Mouse (Mus musculus): ENCODE measurements around the gene Dyrk4.
A peak's percentile ranks its signal among the peaks of the same experiment; 100 is the strongest.

The Dyrk4 gene

DNA sequence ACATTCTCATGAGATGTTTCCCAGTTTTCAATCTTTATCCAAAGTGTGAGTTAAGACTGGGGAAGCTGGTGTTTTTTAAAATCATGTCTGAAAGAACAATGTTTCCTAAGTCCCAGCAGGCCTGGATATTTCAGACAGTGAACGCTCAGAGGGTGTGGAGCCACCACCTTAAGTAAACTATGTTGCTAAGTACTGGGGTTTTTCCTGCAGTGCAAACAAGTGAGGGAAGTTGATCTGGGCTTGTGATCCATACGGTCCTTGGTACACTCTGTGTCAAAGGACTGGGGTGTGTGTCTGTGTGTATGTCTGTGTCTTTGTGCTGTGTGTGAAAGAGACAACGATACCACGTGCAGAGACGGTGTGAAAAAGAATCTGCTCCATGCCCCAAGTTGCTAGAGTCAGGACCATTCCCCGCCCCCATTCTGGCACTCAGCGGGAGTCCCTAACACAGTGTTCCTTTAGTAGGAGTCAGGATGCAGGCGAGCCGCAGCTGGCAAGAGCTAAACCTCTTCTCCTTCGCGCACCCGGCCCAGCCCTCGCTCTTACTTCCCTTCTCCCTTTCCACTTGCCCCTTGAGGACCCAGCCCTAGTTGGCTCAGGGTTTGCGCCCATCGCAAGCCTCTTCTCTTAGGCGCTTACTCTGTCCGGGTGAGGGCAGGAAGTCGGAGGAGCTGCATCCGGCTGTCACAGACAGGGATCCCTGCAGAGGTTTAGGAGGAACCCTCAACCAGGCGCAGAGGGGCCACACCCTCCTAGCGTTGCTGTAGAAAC, at the start of gene Dyrk4:
Dyrk4 (minus strand) TSS at position 729 of the 771 bp plus-strand sequence.
- DNase-seq = peak; percentile 40

DNA sequence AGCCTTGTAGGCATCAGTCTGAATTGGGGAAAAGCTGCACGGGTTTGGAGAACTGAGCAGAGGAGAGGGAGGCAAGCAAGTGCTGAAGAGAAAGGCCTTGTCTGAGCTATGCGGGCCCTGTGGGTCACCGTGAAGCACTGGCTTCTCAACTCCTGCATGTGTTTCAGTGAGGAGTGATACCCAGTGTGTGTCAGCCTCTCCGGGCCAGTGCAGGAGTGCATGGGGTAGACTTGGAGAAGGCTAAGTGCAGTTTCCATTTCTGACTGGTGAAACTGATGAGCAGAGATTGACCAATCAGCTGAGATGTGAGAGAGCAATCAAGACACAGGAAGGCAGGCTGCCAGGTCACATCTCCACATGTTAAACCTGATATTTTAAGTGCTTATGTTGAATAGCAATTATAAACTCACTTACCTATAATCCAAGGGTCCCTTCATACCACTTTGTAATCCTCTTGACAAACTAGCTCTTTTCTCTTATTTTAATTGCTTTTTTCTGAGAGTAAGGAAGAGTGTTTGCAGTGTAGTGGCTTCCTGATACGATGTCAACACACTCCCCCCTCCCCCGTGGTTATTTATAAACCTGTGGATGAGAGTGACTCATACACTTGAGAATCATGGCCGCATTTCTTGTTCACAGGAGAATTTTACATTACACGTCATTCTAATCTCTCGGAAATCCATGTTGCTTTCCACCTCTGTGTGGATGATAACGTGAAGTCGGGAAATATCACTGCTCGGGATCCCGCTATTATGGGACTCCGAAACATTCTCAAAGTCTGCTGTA, 44.8 kb upstream of the Dyrk4 start:
- no peak for DNase-seq

DNA sequence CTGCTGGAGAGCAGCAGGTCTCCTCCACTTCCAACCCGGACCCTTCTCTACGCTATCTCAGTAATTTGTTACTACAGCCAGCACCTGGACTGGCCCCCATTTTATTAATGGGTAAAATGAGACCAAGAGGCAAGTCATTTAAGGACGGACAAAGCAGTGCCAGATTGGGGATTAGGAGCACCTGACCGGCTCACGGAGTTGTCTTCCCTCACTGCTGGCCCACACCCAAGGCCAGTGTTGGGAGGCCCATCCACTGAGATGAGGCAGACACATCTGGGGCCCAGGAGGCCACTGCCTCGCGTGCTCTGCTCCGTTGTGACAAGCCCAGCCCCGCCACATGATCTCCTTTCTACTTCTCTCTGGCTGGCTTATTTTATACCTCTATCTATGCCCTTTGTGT, 41.8 kb upstream of the Dyrk4 start:
- no peak for DNase-seq

DNA sequence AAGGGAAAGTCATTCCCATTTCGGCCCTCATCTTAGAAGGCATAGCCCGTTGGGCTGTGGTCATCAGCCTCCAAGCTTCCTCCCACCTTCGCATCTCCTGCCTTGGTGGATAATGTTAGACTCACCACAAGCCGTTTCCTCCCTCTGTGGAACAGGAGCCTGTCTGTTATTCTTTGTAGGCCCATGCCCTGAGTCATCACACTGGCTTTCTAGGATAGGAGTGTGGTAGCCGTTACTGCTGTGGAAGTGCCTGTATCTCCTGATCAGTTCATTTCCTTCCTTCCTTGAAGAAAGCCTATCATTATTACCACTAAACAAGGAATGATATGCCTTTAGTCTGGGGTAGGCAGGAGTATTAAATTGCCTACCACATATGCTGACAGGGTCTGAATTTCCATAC, 41.1 kb upstream of the Dyrk4 start:
- DNase-seq = no peak

DNA sequence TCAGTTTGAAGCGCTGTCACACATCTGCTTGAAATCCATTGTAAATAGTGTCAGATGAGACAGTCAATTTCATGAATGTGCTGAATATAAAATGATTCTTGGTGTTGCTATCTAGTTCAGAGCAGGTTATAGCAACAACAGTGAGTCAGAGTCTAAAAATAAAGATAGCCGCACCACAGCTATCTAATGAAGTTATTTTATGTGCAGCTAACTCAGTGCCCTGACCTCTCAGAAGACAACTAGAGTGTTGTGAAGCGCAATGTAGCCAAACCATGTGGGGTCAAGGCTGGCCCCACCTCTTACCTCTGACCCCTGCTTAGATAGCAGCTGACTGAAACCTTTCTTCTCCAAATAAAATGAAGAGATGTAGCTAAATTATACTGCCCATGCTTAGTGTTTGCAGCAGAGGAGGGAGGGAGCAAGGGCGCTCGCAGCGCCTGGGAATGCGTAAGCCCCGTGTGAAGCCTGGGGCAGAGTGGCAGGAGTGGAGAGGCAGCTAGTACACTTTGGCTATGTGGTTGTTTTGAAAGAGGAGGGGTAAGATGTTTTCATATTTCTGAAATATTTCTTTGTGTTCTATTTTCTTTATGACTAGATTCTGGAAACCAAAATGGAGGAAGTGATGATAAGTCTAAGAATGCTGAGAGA, 39.9 kb upstream of the Dyrk4 start:
- no peak for DNase-seq

DNA sequence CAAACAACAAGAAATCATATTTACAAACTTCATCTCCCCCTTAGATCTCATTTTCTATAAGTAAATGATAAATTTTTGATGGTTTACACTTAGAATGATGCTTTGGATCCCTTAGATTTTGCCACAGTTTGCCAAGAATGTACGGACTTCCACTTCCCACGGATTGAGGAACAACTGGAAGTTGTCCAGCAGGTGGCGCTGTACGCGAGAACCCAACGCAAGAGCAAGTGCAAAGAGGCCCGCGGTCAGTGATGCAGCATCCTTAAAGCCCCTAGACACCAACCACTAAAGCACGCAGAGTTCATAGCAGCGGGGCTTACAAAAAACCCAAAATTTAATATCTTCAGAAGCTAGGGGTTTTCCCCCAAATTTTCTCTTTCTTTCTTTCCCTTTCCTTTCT, 34.1 kb upstream of the Dyrk4 start:
- peak; percentile 87 for DNase-seq

DNA sequence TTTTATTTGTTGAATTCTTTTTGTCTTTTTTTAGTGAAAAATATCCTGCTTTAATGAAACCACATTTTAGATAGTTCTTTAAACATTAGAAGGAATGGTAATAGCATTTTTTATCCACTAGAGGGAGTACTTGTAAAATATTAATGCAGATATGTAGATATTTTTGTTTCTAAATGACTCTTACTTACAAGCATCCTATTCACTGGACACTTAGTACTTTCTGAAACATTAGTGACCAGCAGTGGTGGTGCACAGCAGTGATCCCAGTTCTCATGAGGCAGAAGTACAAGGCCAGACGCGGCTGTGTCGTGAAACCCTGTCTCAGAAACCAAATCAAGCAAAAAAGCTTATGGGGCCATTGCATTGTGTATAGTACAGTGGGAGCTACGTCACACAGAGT, 26.7 kb upstream of the Dyrk4 start:
- DNase-seq = no peak

DNA sequence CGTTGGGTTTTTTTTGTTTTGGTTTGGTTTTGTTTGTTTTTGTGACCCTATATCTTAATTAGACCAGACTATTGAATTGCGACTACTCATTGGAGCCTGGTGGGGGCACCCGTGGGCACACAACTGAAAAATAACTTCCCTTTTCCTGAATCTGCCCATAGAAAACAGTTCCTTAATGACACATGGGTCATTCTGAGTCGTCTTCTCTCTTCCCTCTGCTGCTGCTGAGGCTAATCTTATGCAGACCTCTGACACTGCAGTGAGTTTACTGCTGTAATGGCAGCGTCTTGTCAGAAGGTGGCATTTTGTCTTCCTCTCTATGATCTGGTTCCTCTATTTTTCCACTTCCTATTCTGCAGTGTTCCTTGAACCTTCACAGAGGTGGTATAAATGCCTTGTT, 18.8 kb upstream of the Dyrk4 start:
- peak; percentile 19 for DNase-seq

DNA sequence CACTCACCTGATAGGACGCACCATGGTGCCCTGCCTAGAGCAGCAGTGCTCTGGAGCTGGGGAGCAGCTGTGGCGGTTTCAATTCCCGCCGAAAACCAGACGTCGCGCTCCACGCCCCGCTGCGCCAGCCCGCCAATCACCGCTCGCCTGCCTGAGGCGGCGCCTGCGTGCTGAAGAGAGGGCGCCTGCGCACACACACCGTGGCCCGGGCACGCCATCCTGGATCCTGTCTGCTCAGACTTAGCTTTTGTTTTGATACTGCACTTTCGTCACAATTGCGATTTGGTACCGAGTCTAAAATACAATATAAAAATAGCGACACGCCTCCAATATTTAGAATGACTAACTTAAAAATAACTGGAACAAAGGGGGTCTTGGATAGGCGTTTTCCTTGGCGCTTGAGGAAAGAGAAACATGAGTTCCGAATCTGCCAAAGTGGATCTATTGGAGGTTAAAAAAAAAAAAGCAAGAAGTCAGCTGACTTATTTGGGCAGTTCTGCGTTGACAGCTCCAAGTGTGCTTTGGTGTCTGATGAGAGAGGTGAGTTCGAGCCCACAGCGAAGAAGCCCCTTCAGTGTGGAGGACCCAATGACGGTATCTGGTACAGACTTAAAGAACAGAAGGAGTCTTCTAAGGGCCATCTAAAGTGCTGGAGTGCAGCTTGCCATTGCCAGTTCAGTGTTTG, 18.0 kb upstream of the Dyrk4 start, which contains the start of the genes Rad51ap1 and D6Wsu163e:
Rad51ap1 (minus strand) TSS at position 101 of the 685 bp plus-strand sequence.
D6Wsu163e (plus strand) TSS at position 476 of the 685 bp plus-strand sequence.
- peak; percentile 95 for DNase-seq

DNA sequence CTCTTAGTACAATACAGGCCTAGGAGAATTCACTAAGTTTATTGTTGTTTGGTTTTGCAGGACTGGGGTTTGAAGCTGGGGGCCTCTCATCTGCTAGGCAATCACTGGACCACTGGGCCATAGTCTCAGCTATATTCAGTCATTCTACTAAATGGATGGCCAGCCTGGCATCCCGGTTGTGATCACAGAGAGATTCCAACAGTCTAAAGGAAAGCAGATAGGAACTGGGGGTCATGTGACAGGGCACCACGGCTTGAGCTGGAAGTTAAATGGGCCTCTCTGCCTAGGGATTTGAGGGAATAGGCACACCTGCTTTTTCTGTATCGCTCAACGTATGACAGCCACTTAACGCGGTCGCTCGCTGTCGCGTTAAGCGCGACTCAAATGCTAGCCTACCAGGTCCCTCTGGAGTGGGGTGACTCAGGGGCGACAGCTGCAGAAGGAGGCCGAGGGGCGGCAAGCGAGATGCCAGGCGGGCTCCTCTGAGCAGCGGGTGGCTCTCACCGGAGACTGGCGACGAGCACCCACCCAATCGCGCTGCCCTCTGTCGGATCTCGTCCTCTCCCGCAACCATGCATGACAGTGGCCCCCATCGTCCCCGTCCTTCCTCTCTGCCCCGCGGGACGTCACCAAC, 17.3 kb upstream of the Dyrk4 start:
- no peak for DNase-seq

DNA sequence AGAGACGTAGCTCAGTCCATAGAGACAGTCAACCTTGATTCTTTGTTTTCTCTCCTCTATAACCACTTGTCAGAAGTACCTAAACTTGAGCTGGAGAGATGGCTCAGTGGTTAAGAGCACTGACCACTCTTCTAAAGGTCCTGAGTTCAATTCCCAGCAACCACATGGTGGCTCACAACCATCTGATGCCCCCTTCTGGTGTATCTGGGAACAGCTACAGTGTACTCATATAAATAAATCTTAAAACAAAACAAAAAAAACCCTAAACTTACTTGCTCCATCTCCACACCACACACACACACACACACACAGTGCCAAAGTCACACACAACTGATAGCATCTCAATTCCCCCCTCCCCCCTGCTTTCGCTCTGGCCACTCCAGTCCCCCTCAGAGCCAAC, 16.4 kb upstream of the Dyrk4 start:
- DNase-seq = peak; percentile 29

DNA sequence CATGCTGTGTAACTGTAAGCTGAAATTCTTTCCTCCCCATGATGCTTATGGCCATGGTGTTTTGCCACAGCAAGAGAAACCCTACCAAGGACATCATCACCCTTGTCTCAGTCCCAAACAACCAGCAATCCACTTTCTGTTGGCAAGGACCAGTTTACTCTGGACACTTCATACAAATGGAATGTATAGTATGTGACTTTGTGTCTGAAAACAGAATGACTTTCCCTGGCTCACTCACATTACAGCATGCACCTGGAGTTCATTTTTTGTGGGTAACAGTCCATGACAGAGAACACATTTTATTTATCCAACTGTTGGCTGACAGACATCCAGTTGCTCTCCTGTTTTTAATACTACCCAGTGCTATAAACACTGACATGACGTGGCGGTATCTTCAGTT, 11.3 kb upstream of the Dyrk4 start:
- DNase-seq = no peak

DNA sequence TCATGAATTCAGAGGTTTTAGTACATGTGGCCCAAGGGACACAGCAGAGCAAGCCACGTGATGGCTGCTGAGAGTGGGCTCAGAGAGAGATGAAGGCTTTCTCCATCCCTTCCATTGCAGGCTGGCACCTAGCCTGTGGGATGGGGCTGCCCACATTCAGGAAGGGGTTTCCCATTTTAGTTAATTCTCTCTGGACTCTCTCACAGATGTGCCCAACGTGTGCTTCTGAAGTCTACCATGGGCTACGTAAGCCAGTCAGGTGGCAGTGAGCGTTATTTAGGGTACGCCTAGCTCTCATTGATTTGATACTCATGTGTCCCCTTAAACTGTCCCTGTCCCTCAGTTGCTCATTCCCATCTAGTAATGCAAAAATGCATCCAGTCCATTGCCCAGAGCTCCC, 6.7 kb downstream of the Dyrk4 start:
- no peak for DNase-seq

DNA sequence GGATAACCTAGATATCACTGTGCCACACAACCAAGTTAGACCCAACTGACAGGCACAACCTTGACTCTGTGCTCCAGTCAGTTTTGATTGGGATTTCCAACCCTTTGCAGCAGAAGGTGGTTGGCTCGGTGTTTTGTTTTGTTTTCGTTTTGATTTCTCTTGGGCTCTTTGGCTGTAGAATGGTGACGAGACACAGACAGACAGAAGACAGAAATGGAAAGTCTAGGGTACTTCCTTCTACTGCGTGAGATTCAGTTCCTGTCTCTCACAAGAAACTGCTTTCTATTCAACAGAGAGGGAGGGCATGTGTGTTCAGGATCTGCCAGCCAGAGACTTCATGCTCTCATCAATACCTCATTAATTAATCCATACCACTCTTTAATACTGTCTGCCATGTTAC, 10.9 kb downstream of the Dyrk4 start:
- DNase-seq = no peak

DNA sequence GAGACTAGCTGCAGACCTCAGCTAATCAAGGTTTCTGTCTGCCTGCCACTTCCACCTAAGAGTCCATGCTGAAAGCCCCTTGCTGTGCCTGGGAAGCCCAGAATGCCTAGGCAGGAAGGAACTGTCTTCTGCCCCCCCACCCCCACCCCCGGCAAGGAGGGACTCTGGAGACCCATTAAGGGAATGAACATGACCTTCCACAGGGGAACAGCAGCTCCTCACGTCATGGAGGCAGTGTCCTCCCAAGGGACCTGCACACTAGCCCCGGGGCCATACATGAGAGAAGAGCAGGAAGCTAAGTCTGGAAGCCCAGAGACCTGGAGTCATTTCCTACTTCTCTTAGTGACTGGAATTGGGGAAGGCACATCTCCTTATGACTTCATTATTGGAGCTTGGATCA, 13.8 kb downstream of the Dyrk4 start:
- DNase-seq = no peak

DNA sequence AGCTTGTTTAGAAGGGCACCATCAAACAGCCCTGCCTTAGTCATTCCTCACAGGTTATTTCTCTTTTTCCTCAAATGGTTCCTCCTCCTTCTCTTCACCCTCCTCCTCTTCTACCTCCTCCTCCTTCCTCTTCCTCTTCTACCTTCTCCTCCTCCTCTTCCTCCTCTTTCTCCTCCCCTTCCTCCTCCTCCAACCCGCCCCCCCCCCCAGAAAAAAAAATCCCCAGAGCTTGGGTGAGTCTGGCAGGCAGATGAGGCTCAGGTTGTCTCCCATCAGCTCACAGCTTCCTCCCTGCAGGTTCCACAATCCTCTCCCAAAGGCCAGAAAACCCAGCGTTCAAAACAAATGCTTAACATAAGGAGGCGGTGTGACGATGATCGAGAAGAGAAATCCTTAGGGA, 14.3 kb downstream of the Dyrk4 start:
- no peak for DNase-seq

DNA sequence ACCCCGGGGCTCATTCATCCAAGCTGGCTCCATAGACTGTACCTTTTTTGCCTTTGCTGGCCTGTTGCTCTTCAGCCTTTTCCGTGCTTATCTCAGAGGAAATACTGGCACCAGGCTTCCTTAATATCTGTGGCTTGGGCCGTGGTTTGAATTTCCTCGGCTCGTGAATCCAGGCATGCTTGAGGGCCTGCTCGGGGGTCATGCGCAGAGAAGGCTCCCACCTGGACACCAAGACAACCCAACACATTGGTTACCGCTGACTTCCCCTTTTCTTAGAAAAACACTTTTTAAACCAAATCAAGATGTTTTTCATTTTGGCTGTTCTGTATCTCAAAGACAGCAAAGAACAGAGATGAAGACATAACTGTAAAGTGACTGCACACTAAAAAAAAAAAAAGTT, 44.5 kb downstream of the Dyrk4 start:
- DNase-seq = no peak

DNA sequence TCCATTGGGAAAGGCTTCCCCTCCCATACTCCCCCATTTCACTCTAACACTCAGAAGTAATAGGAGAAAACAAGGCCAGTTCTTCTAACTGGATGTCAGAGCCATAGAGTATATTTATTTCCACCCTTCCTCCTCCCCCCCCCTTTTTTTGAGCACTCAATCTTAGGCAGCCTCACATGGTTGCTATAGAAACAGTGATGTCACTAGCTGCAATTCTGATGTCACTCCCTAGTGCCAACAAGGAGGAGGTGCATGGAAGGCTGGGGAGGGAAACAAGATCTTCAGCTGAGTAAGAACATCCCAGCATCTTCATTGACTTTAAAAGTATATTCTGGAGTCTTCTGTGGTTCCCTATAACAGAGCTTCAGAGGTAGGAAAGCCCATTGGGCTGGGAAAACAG, 68.8 kb downstream of the Dyrk4 start, which contains the start of gene Akap3:
Akap3 (plus strand) TSS at position 218 of the 400 bp plus-strand sequence.
- no peak for DNase-seq

DNA sequence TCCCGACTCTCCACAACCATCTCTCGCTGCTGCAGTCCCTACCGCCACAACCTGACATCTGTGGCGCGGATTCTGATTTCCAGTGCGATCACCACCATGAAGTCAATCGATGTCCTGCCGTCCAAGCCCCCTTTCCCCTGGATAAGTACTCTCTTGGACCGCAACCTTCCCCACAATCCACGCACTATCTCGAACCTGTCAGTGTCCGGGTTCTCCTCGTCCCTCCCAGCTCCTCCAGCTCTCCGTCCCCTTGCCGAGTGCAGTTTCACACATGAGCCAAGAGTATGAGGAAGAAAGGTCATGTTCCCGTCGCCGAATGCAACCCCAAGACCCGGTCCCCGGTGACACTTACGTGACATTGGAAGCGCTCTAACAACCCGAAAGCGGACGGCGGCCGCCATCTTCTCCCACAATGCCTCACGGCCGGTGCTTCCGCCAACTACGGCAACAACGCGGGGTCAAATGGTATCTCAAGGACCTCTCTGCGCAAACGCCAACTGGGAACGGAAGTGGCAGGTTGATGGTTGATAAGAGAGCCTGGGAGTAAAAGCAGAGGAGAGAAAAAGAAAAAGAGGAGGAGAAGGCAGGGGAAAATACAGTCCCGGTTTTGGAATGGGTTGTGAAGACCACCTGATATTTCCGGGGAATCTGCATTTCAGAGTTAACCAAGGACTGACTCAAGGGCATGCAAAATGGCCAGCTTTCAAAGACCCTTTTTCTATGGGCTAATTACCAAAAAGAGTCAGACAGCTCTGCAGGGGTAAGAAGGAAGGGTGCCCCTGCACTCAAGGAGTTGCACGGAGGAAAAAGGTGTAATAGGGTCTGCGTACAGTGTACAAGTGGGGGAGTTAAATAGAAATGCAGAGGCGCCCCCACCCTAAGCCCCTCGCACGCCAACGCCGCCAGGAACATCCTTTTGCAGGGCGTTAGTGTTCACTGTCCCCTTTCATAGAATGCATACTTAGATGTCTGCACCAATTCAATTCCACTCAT, 72.6 kb downstream of the Dyrk4 start, which contains the start of gene Ndufa9:
Ndufa9 (minus strand) TSS at position 425 of the 993 bp plus-strand sequence.
- peak; percentile 96 for DNase-seq

DNA sequence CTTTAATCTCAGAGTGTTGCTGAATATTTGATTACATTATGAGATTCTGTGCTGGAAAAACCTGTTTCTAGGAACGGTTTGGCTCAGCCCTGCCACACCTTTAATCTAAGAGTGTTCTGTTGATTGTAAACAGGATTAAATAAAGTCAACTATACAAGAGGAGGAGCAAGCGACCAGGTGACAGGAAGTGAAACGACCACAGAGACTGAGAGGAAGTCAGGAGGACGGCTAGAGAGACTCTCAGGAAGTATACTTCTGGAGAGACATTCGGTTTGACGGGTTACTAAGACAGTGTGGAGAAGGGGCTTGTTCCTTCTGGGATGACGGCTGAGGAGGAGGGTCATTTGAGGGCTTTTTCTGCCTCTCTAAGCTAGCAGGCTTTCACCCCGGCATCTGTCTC, 85.0 kb downstream of the Dyrk4 start:
- DNase-seq = no peak

Measured in thymus, postnatal 4 days (tissue).